Mouse (Mus musculus): ENCODE measurements around the gene Gdf9. TPM values are rescaled to one million over a fixed set of nuclear protein-coding genes. Genes with fewer than 3 reads are reported as not detected.

Gene Gdf9
- total RNA-seq, 2 experiments from 2014 or later: 0.81 to 0.87 TPM

- DNase-seq: no peak
These were observed 47.8 kb downstream of the Gdf9 start for GRCm38 (mm10) chr11:53478383-53479170.

DNA sequence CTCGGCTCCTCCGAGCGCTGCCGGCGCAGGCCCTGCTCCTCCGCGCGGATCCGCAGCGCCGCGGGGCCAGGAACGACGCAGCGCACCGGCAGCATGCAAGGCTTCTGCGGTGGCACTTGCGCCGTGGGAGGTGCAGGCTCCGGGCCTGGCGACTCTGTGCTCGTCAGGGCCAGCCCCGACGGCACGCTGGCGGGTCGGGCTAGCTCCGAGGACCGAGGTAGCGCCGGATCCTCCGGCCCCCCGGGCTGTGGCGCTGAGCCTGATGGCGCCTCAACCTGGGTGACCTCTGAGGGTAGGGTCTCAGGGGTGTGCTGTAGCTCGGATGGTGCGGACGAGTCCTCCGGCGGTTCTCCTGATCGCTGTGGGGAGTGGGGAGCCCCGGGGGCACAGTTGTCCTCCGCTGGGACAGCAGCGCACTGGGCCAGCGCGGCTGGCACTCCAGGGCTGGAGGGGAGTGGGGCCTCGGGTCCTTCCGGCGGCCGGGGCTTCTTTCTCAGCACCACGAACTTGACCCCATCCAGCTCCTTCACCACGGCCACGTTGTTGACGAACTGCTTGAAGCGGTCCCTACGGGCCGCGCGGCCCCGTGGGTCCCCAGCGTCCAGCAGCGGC, 48.5 kb downstream of the Gdf9 start:
- DNase-seq: no peak

DNA sequence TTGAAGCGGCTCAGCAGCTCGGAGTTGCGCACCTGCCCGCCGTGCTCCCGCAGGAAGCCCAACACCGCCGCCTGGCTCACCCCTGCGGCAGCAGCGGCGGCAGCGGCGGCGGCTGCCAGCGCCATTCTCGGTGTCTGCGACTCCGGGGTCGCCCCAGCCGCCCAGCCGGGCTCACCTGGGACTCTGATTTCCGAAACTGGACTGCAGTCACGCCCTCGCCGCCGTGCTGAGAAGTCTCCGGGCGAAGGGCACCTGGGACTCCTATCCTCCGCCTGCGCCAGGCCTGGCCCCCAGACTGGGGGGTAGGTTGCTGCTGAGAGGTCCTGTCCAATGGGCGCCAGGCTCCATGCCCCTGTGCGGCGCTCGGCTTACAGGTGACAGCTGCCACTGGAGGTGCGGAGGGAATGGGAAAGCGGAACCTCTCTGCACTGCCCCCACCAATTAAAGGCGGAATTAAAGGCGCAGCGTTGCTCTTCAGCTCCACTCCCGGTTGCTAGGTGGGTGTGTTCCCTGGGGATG, 49.0 kb downstream of the Gdf9 start, which contains the start of the genes Gm9945 and Sowaha:
Gm9945 (plus strand) TSS at position 384 of the 519 bp plus-strand sequence.
Sowaha (minus strand) TSS at position 492 of the 519 bp plus-strand sequence.
- no peak for DNase-seq

DNA sequence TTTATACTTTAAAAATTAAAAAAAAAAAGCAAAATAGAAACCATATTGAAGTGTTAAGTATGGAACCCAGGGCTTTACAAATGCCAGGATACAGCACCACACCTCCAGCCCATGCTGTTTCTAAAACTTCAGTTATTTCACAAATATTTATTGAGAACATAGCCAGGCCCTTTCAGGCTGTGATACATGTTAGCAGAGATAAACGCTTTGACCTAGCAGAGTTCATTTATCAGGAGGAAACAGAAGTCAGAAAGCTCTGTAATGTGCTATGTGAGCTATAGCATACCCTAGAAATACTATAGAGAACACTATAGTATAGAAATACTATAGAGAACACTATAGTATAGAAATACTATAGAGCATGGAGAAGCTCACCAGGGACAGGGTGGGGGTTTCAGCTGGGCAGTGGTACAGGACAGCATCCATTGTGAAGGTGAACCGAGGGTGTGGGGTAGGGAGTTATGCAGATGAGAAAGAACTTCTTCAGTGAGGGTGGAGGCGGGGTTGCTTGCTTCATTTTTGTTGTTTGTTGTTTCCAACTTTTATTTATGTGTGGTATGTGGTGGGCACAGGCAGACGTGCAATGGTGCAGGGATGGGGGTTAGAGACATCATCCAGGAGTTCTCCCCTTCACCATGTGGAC, 50.4 kb downstream of the Gdf9 start:
- no peak for DNase-seq

- no peak for DNase-seq
These were observed 52.5 kb downstream of the Gdf9 start for GRCm38 (mm10) chr11:53483159-53483891.

GRCm38 (mm10) chr11:53485719-53486118, 54.9 kb downstream of the Gdf9 start:
- no peak for DNase-seq

GRCm38 (mm10) chr11:53486351-53486750, 55.5 kb downstream of the Gdf9 start:
- DNase-seq: no peak

- no peak for DNase-seq
These were observed 56.2 kb downstream of the Gdf9 start for GRCm38 (mm10) chr11:53486822-53487594.

Small RNAs within 50 kb of the gene (microRNA-seq; reads per million reads assigned to microRNA genes)
- gene Mir6920: 0 reads per million in 2 experiments

Other genes with a start within 250 kb of the Gdf9 start
- 100 to 1,000 TPM; 115 to 122 TPM for gene Hspa4, start 130.6 kb upstream of the Gdf9 start, total RNA-seq (2021)
- 1 to 10 TPM; 9.4 to 10.0 TPM for gene Zcchc10, start 106.3 kb upstream of the Gdf9 start, total RNA-seq (2021)
- 100 to 1,000 TPM; 114 to 129 TPM for gene Aff4, start 80.2 kb upstream of the Gdf9 start, total RNA-seq (2021)
- gene Leap2, start 7.9 kb upstream of the Gdf9 start, total RNA-seq (2021): not detected
- 100 to 1,000 TPM; 882 to 991 TPM for gene Uqcrq, start 192 bp upstream of the Gdf9 start, total RNA-seq (2021)
- not detected for gene Gm10447, start 26.1 kb downstream of the Gdf9 start, total RNA-seq (2021)
- under 1 TPM; 0.45 to 0.54 TPM for gene Shroom1, start 26.2 kb downstream of the Gdf9 start, total RNA-seq (2021)
- not detected for gene Gm9837, start 39.5 kb downstream of the Gdf9 start, total RNA-seq (2021)
- not detected for gene Gm9945, start 49.1 kb downstream of the Gdf9 start, total RNA-seq (2021)
- under 1 TPM; 0.23 to 0.27 TPM for gene Sowaha, start 49.3 kb downstream of the Gdf9 start, total RNA-seq (2021)
- gene Sept8, start 88.2 kb downstream of the Gdf9 start, total RNA-seq (2021): 10 to 100 TPM; 40.5 to 49.4 TPM
- 10 to 100 TPM in 1 of 2 experiments, 1 to 10 TPM in 1; 9.4 to 11.1 TPM for gene Kif3a, start 136.4 kb downstream of the Gdf9 start, total RNA-seq (2021)
- gene Il4, start 187.6 kb downstream of the Gdf9 start, total RNA-seq (2021): not detected
- not detected for gene Il13, start 203.7 kb downstream of the Gdf9 start, total RNA-seq (2021)

All from gastrocnemius, postnatal 10 days (tissue).